Mouse (Mus musculus) CD4-positive, CD25-positive, alpha-beta regulatory T cell, adult 4 months (primary cell): ENCODE results near the gene Dusp9. TPM values are rescaled to one million over a fixed set of nuclear protein-coding genes. Genes with fewer than 3 reads are reported as not detected.

ENCODE experiments used
- ATAC-seq: one replicate; pipeline ENCODE4 v1.8.0; 2017
- polyA plus RNA-seq, 2 experiments: library from polyadenylated mRNA; unstranded; fragments of 100-300 nt; shearing (Covaris generic); gene quantifications; one replicate each; pipeline ENCODE4 v1.2.1; 2017

Gene Dusp9
- polyA plus RNA-seq, 2 experiments from 2014 or later, result 0.31 TPM; not detected in 1

GRCm38 (mm10) chrX:73672031-73672431, 32.8 kb downstream of the Dusp9 start:
- ATAC-seq, result peak; percentile 77

GRCm38 (mm10) chrX:73672879-73673618, 33.8 kb downstream of the Dusp9 start, which contains the start of gene Slc6a8:
Gene Slc6a8 (plus strand): TSS chrX:73673150.
- ATAC-seq, result peak; percentile 53

- ATAC-seq, result no peak
These were observed 34.4 kb downstream of the Dusp9 start for GRCm38 (mm10) chrX:73673619-73673967.

DNA sequence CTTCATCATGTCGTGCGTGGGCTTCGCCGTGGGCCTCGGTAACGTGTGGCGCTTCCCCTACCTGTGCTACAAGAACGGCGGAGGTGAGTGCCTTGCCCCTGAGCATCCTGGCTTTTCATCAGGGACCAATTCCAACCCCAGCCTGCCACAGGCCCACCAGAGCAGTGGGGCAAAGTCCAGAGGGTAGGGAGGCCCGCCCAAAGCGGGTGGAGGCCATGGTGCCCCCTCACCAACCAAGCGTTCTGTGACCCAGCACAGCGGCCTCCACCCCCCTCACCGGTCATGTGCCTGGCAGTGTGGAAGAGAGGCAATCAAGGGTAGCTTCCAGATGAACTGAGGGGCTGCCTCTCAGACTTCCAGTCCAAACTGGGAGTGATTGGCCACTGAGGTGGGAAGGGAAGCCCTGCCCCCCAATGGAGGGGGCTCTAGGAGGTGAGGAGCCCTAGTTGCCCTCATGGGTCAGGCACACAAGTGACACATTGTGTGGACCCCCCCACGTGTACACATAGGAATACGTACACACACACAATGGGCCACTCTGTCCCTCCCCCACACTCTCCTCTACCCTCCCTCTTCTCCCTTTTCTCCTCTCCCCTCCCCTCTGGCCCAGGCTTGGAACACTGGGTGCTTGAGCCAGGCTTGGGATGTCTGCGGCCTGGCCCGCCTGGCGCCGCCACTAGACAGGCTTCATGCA, 34.9 kb downstream of the Dusp9 start:
- no peak for ATAC-seq

DNA sequence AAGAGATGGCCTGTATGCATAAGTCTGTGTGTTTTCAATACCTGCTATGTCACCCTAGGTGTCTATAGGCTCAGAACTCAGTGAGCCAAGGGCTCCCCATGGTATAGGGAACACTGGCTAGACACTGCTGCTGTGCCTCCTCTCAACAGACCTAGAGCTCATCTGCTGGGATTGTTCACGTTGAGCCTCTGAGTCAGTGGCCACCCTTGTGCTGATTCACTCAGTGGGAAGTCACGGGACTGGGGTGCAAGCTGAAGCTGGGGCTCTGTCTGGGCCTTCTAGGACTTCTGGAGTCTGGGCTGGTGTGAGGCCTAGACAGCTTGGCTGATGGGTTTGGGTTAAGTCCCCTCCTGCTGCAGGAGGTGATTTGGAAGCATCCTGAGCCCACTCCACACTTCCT, 36.0 kb downstream of the Dusp9 start:
- ATAC-seq, result no peak

DNA sequence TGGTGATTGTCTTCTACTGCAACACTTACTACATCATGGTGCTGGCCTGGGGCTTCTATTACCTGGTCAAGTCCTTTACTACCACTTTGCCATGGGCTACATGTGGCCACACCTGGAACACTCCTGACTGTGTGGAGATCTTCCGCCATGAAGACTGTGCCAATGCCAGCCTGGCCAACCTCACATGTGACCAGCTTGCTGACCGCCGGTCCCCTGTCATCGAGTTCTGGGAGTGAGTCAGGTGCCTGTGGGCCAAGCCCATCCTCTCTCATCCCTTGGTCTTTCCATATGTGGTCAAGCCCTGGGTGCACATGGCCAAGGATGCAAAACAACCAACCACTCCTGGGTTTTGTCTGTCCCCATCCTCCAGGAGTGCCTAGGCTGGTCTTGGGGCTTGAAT, 37.4 kb downstream of the Dusp9 start:
- ATAC-seq, result no peak

GRCm38 (mm10) chrX:73684156-73684555, 44.9 kb downstream of the Dusp9 start:
- no peak for ATAC-seq

- ATAC-seq, result no peak
These were observed 45.8 kb downstream of the Dusp9 start for GRCm38 (mm10) chrX:73684978-73685377.

GRCm38 (mm10) chrX:73685629-73686028, 46.4 kb downstream of the Dusp9 start:
- no peak for ATAC-seq

- peak; percentile 67 for ATAC-seq
These were observed 51.9 kb downstream of the Dusp9 start for GRCm38 (mm10) chrX:73690917-73691629.

Other genes with a start within 250 kb of the Dusp9 start
- not detected for gene Gm18336, start 240.7 kb upstream of the Dusp9 start, polyA plus RNA-seq
- under 1 TPM in 1 of 2 experiments, not detected in 1; 0.27 TPM for gene Zfp92, start 228.3 kb upstream of the Dusp9 start, polyA plus RNA-seq
- gene Trex2, start 204.1 kb upstream of the Dusp9 start, polyA plus RNA-seq, result not detected
- gene Haus7, start 180.4 kb upstream of the Dusp9 start, polyA plus RNA-seq, result 10 to 100 TPM; 23.5 to 27.7 TPM
- gene Bgn, start 155.8 kb upstream of the Dusp9 start, polyA plus RNA-seq, result not detected
- not detected for gene Atp2b3, start 136.3 kb upstream of the Dusp9 start, polyA plus RNA-seq
- gene Pnck, start 20.7 kb downstream of the Dusp9 start, polyA plus RNA-seq, result 1 to 10 TPM; 2.6 to 2.7 TPM
- gene Slc6a8, start 33.7 kb downstream of the Dusp9 start, polyA plus RNA-seq, result under 1 TPM; 0.63 TPM
- gene Bcap31, start 76.8 kb downstream of the Dusp9 start, polyA plus RNA-seq, result 100 to 1,000 TPM; 283 to 291 TPM
- 10 to 100 TPM; 23.3 to 44.3 TPM for gene Abcd1, start 77.2 kb downstream of the Dusp9 start, polyA plus RNA-seq
- gene Plxnb3, start 117.7 kb downstream of the Dusp9 start, polyA plus RNA-seq, result not detected
- 1 to 10 TPM in 1 of 2 experiments, under 1 TPM in 1; 0.12 to 3.4 TPM for gene Srpk3, start 135.0 kb downstream of the Dusp9 start, polyA plus RNA-seq
- gene Idh3g, start 147.5 kb downstream of the Dusp9 start, polyA plus RNA-seq, result 100 to 1,000 TPM; 146 to 173 TPM
- 100 to 1,000 TPM; 214 to 239 TPM for gene Ssr4, start 147.6 kb downstream of the Dusp9 start, polyA plus RNA-seq
- gene Pdzd4, start 185.6 kb downstream of the Dusp9 start, polyA plus RNA-seq, result under 1 TPM; 0.08 to 0.16 TPM